Mouse (Mus musculus) thymus, adult 2 months (tissue): ENCODE data around the gene Mtm1.

Experiments
- CTCF ChIP-seq: fragments of 200-500 bp; IDR thresholded peaks from 2 replicates; pipeline ENCODE4 v1.5.1; 2012; ENCODE audit warnings: mild to moderate bottlenecking, control low read depth, low read length, moderate library complexity, borderline replicate concordance; ENCODE audit not compliant: control insufficient read depth, poor library complexity, insufficient read depth; ENCODE audit errors: extremely low read depth
- POLR2A ChIP-seq: fragments of 200-500 bp; IDR thresholded peaks from 2 replicates; pipeline ENCODE4 v1.6.1; 2012; ENCODE audit warnings: mild to moderate bottlenecking, low read length, control low read depth, moderate library complexity; ENCODE audit not compliant: control insufficient read depth, poor library complexity, insufficient read depth; ENCODE audit errors: extremely low read depth

DNA sequence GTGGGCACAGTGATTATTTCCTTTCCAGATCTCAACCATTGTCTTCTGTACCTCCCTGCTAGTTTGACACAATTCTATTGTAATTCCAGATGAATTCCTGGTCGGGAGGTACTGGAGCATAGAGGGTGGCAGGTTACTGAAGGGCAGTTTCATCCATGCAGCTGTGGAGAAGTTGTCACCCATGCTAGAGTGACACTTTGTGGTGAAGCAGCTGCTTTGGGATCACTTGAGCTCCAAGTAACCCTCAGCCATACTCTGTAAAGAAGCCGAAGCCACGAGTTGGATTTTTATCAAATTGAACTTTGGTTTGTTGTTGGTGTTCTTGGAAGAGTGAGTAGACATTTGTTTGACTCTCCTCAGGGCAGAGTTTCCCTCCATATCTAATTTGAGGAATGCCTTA lies 17.6 kb downstream of the Mtm1 start:
- TF ChIP-seq CTCF (no peak), POLR2A (no peak)
